Mouse (Mus musculus) adrenal gland, adult 2 months (tissue): ENCODE results near the gene Wscd2. TPM values are rescaled to one million over a fixed set of nuclear protein-coding genes. Genes with fewer than 3 reads are reported as not detected.

Experiments
- polyA plus RNA-seq: library from polyadenylated mRNA; depleted of rRNA; stranded (reverse); fragments of >200 nt; gene quantifications from 2 replicates; pipeline ENCODE4 v1.2.3, GENCODE M21; 2012; rRNA removed
- total RNA-seq, 2 experiments: library from RNA; stranded (reverse); gene quantifications; 2 replicates each; pipeline ENCODE4 v1.2.3; 2021

Gene Wscd2
- total and polyA plus RNA-seq, 3 experiments = 3.7 to 5.9 (median 5.5) TPM

Other genes starting within 250 kb of the Wscd2 start
- 10 to 100 TPM in 1 of 2 experiments, 1 to 10 TPM in 1; 8.4 to 12.7 TPM for gene Sgsm1, start 179.5 kb upstream of the Wscd2 start, total RNA-seq
- 4.3 and 5.5 TPM in 2 replicates for gene Sgsm1, start 179.5 kb upstream of the Wscd2 start, polyA plus RNA-seq
- not detected for gene Aym1, start 133.0 kb upstream of the Wscd2 start, total RNA-seq
- not detected in 2 replicates for gene Aym1, start 133.0 kb upstream of the Wscd2 start, polyA plus RNA-seq
- gene Cmklr1, start 160.1 kb downstream of the Wscd2 start, total RNA-seq = 10 to 100 TPM; 25.3 to 25.7 TPM
- 61.3 and 75.6 TPM in 2 replicates for gene Cmklr1, start 160.1 kb downstream of the Wscd2 start, polyA plus RNA-seq
- not detected for gene 1700069L16Rik, start 234.4 kb downstream of the Wscd2 start, total RNA-seq
- gene 1700069L16Rik, start 234.4 kb downstream of the Wscd2 start, polyA plus RNA-seq = not detected in 2 replicates
- gene Ficd, start 245.5 kb downstream of the Wscd2 start, total RNA-seq = 10 to 100 TPM; 10.5 to 19.5 TPM
- gene Ficd, start 245.5 kb downstream of the Wscd2 start, polyA plus RNA-seq = 11.8 and 12.3 TPM in 2 replicates